Mouse (Mus musculus): ENCODE measurements around the gene Pdzk1.

- TF ChIP-seq POLR2A (IDR thresholded peaks at IDR 0.05; ENCODE audit: borderline replicate concordance, extremely low read depth, low read depth, low read length) (no peak), CTCF (IDR thresholded peaks at IDR 0.05; ENCODE audit: insufficient read depth, low read length) (peak; percentile 67)
These were observed 16.5 kb upstream of the Pdzk1 start for GRCm38 (mm10) chr3:96812395-96813091.

Measured in lung, adult 2 months (tissue).